Mouse (Mus musculus): ENCODE data around the gene Opcml. TPM values are rescaled to one million over a fixed set of nuclear protein-coding genes. Genes with fewer than 3 reads are reported as not detected.

Opcml gene
- total RNA-seq, 2 experiments from 2014 or later = 235 to 266 TPM

Small RNAs within 50 kb of the gene (microRNA-seq; reads per million reads assigned to microRNA genes)
- gene Gm44316 = 0 reads per million in 2 experiments

Measured in layer of hippocampus, postnatal 25 days (tissue).